Mouse (Mus musculus) limb, embryonic 15.5 days (tissue): ENCODE measurements at regions not wholly inside any gene's neighbourhood (a gene's known extent, or its start where the extent isn't known, plus 50 kb on each side); places are given as distances from the start of the nearest gene placed in this dataset.

Source experiments
- ATAC-seq: fragments of 200-750 bp; cut with Nextera tagmentation; 2 replicates; pipeline ENCODE4 v1.8.0; 2017; ENCODE audit warnings: low read depth, moderate TSS enrichment; ENCODE audit not compliant: insufficient number of reproducible peaks, low FRiP score, low TSS enrichment
- H3K27ac ChIP-seq: fragments of 300-500 bp; sonication (generic); 2 replicates; pipeline ENCODE4 v1.5.1; 2015; ENCODE audit warnings: moderate library complexity, mild to moderate bottlenecking, inconsistent platforms
- H3K27me3 ChIP-seq: fragments of 300-500 bp; sonication (generic); 2 replicates; pipeline ENCODE4 v1.6.1; 2015; ENCODE audit warnings: inconsistent platforms
- H3K36me3 ChIP-seq: fragments of 300-500 bp; sonication (generic); 2 replicates; pipeline ENCODE4 v1.6.1; 2015; ENCODE audit warnings: inconsistent platforms
- H3K4me1 ChIP-seq: fragments of 300-500 bp; sonication (generic); 2 replicates; pipeline ENCODE4 v1.6.1; 2015; ENCODE audit warnings: inconsistent platforms
- H3K4me2 ChIP-seq: fragments of 300-500 bp; sonication (generic); 2 replicates; pipeline ENCODE4 v1.6.1; 2015; ENCODE audit warnings: mild to moderate bottlenecking, inconsistent platforms
- H3K4me3 ChIP-seq: fragments of 300-500 bp; sonication (generic); 2 replicates; pipeline ENCODE4 v1.5.1; 2015; ENCODE audit warnings: mild to moderate bottlenecking, inconsistent platforms
- H3K9ac ChIP-seq: fragments of 300-500 bp; sonication (generic); 2 replicates; pipeline ENCODE4 v1.6.1; 2015; ENCODE audit warnings: inconsistent platforms
- H3K9me3 ChIP-seq: fragments of 300-500 bp; sonication (generic); 2 replicates; pipeline ENCODE4 v1.6.1; 2016; ENCODE audit warnings: inconsistent platforms
- WGBS: fragments of 180-500 bp; shearing (Covaris S2); methylation state at CpG from one replicate; pipeline ENCODE4 v1.1.7; 2015; 5-methylcytosine and 5-hydroxymethylcytosine counted together

DNA sequence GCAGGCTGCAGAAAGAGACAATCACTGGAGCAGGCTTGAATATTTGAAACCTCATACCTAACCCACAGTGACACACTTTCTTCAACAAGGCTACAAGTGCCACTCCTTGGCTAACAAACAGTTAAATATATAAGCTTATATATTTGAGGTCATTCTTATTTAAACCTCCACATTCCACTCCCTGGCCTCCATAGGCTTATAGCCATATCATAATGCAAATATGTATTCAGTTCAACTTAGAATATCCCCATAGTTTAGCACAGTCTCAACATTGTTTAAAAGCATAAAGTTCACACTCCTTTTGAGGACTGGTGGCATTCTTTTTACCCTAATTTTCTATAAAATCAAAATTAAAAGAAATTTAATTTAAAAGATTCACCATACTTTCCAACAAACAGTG, 390.0 kb upstream of the Mef2c start:
- no peaks in the 10 kb centered on the region for H3K36me3 ChIP-seq
- no peak overlapping the region for H3K27ac ChIP-seq
- no peaks in the 10 kb centered on the region for H3K9me3 ChIP-seq
- no peak for ATAC-seq
- no peak overlapping the region for H3K4me3 ChIP-seq
- no peak overlapping the region for H3K9ac ChIP-seq
- H3K4me2 ChIP-seq: no peak overlapping the region
- H3K27me3 ChIP-seq: no peaks in the 10 kb centered on the region
- H3K4me1 ChIP-seq: 0 out of 2 replicates have a peak, but pooled peaks cover 2% of the 10 kb centered on the region

DNA sequence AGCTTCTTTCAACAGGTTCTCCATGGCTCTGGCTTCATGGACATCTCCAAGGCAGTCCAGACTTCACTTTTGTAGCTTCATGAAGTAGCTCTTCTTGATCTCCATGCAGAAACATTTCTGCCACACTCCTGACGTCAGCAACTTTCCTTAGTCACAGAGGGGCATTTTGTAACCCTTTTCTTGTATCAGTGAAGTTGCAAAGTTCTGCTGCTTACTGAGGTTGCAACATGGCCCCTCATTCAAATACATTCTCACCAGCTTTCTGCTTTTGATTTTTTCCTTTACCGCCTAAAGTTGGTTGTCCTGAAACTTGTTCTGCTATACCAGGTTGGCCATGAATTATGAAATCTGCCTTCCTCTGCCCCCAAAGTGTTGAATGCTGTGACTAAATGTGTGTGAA, 389.4 kb upstream of the Mef2c start:
- H3K4me3 ChIP-seq: no peak overlapping the region

DNA sequence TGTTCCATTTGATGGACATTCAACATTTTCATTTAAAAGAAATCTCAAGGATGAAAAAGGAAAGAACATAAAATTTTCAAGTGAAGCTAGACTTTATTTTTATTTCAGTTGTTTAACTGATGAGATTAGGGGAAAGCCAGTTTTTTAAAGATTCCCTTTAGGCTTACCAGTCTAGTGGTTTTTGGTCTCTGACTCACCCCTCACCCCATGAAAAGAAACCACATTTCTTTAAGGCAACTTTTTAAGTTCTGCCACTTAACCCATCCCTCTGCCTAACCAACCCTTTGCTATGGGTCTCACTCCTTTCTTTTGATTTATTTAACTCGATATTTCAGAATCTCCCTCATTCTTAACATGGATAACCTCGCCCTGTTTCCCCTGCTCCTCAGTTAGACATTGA, 388.1 kb upstream of the Mef2c start:
- 78% methylated on average over 2 of the region's 2 CpGs for WGBS

More for the DNA sequence above, 389.4 kb upstream of the Mef2c start:
- no peaks in the 10 kb centered on the region for H3K27me3 ChIP-seq
- no peaks in the 10 kb centered on the region for H3K9me3 ChIP-seq
- no peak overlapping the region for H3K4me2 ChIP-seq
- no peak for ATAC-seq
- WGBS: 80% methylated on average over 2 of the region's 2 CpGs
- H3K9ac ChIP-seq: no peak overlapping the region
- H3K36me3 ChIP-seq: no peaks in the 10 kb centered on the region
- 0 out of 2 replicates have a peak, but pooled peaks cover 2% of the 10 kb centered on the region for H3K4me1 ChIP-seq
- H3K27ac ChIP-seq: no peak overlapping the region

DNA sequence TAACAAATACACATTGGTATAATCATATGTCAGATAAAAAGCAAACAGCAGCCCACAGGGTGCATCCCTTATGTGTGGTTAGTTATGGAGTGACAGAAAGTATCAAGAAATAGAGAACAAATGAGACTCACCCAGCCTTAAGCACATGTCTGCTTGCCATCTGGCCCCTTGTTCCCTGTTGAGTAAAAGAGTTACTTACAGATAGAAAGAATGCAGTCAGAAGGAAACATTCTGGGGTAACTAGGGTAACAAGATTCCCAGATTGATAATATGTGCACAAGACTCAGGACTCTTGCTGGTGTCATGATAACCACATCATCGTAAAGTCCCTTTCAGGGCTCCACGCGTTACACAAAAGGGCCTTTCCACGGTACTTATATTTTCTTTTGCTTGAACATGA, 383.5 kb upstream of the Mef2c start:
- no peaks in the 10 kb centered on the region for H3K36me3 ChIP-seq
- H3K4me2 ChIP-seq: no peak overlapping the region
- no peak overlapping the region for H3K4me3 ChIP-seq
- no peak overlapping the region for H3K9ac ChIP-seq
- no peak overlapping the region for H3K27ac ChIP-seq
- no peaks in the 10 kb centered on the region for H3K4me1 ChIP-seq
- 74% methylated on average over 4 of the region's 4 CpGs for WGBS
- ATAC-seq: no peak
- H3K9me3 ChIP-seq: no peaks in the 10 kb centered on the region
- H3K27me3 ChIP-seq: no peaks in the 10 kb centered on the region

More for the DNA sequence above, 388.1 kb upstream of the Mef2c start:
- H3K4me2 ChIP-seq: no peak overlapping the region
- H3K36me3 ChIP-seq: no peaks in the 10 kb centered on the region
- H3K4me3 ChIP-seq: no peak overlapping the region
- no peak overlapping the region for H3K9ac ChIP-seq
- H3K27me3 ChIP-seq: no peaks in the 10 kb centered on the region
- H3K27ac ChIP-seq: no peak overlapping the region
- ATAC-seq: no peak
- no peaks in the 10 kb centered on the region for H3K9me3 ChIP-seq
- H3K4me1 ChIP-seq: 0 out of 2 replicates have a peak, but pooled peaks cover 2% of the 10 kb centered on the region

DNA sequence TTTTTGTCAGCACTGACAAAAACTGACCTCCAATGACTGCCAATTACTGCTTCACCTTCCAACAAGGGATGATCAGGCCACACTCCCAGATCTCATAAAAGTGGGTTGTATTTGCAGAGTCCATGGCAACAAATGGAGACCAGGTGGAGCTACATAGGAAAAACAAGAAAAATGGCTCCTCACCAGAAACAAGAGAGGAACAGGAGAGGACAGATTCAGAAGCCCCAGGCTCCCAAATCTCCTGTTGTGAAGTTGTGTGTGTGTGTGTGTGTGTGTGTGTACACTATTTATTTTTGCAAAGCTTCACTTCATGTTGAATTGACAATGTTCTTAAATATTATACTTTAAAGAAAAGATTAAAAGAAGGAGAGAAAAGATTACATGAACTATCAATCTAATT, 380.2 kb upstream of the Mef2c start:
- Histone ChIP-seq H3K9ac (no peak overlapping the region), H3K27me3 (no peaks in the 10 kb centered on the region), H3K27ac (no peak overlapping the region), H3K36me3 (no peaks in the 10 kb centered on the region), H3K9me3 (no peaks in the 10 kb centered on the region), H3K4me1 (no peaks in the 10 kb centered on the region), H3K4me2 (no peak overlapping the region), H3K4me3 (no peak overlapping the region)
- no peak for ATAC-seq

DNA sequence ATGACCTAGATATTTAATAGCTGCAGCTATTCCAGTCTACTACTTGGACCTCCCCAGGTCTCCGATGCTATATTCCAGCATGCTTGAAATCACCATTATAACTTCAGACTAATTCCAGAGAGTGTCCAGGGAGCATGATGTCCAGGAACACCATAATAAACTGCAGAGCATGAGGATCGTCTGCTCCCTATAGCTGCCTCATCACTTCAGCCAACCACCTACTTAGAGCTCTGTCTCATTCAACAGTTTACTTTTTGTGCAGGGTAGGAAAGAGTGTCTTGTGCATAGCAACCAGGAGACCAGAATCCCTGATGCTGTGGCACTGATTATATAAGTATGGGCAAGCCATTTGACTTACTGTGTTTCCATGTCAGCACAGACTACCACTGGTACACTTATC, 379.2 kb upstream of the Mef2c start:
- no peaks in the 10 kb centered on the region for H3K9me3 ChIP-seq
- no peak overlapping the region for H3K27ac ChIP-seq
- no peak overlapping the region for H3K4me2 ChIP-seq
- WGBS: 75% methylated on average over 2 of the region's 2 CpGs
- H3K4me3 ChIP-seq: no peak overlapping the region
- no peaks in the 10 kb centered on the region for H3K4me1 ChIP-seq
- no peak overlapping the region for H3K9ac ChIP-seq
- no peaks in the 10 kb centered on the region for H3K27me3 ChIP-seq
- ATAC-seq: no peak
- H3K36me3 ChIP-seq: no peaks in the 10 kb centered on the region

DNA sequence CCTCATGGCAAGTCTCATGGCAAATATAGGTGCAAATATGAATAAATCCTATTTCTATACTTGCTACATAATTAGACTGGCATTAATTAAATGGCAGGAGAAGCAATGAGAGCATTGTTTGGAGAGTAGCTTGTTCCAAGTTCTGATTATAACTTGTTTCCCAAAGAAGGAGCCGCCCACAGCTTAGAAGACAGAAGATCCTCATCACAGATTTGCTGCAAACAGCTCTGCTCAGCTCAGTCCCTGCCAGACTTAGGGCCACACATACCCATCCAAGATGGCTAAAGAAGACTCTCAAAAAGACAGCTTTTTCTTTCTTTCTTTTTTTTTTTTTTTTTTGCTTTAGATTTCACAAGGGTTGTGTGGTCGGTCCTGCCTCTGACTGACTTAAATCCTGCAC, 377.4 kb upstream of the Mef2c start:
- no peak overlapping the region for H3K9ac ChIP-seq
- no peaks in the 10 kb centered on the region for H3K36me3 ChIP-seq
- no peaks in the 10 kb centered on the region for H3K4me1 ChIP-seq
- H3K27ac ChIP-seq: no peak overlapping the region
- ATAC-seq: no peak
- WGBS: 89% methylated on average over 2 of the region's 2 CpGs
- no peaks in the 10 kb centered on the region for H3K9me3 ChIP-seq
- H3K4me2 ChIP-seq: no peak overlapping the region
- no peak overlapping the region for H3K4me3 ChIP-seq
- no peaks in the 10 kb centered on the region for H3K27me3 ChIP-seq

DNA sequence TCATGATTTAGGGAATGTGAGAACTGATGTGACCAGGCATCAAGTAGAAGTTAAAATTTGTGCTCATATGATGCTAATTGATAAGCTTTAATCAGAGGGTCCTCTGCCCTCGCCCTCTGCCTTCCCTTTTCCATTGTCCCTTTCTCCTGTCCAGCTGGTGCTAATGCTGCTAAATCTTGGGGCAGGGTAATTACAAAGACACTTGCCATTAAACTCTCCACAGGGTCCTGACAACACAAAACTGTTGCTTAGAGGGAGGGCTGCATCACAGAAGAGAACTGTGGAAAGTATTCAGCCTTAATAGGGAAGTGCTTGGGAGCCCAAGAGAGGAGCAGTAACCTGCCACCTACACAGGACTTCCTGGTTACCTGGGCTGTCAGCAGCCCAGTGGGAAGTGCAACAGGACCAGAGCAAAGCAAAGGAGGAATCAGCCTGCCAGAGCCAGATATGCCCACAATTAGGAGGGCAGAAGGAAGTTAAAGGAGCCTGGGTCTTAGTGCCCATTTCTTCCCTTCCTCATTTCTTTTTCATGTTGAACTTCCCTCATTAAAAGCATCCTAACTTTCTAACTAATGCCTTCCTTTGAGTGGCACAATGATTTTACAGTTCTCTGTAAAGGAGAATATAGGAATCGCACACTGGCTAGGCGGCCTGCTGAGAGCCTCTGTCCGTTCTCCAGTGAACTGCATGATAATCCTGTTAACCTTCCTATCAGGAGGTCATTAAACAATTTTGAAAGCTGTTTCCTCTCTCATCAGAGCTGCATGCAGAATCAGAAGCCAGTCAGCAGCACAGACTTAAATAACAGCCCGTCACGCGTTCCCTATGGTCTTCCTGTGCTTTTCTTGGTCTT, 372.5 kb upstream of the Mef2c start:
- no peak overlapping the region for H3K27ac ChIP-seq
- peaks cover 4% of the 10 kb centered on the region for H3K4me1 ChIP-seq
- H3K4me3 ChIP-seq: no peak overlapping the region
- WGBS: 78% methylated on average over 7 of the region's 7 CpGs
- no peak overlapping the region for H3K4me2 ChIP-seq
- no peaks in the 10 kb centered on the region for H3K27me3 ChIP-seq
- ATAC-seq: no peak
- H3K9ac ChIP-seq: no peak overlapping the region
- no peaks in the 10 kb centered on the region for H3K36me3 ChIP-seq
- H3K9me3 ChIP-seq: no peaks in the 10 kb centered on the region

DNA sequence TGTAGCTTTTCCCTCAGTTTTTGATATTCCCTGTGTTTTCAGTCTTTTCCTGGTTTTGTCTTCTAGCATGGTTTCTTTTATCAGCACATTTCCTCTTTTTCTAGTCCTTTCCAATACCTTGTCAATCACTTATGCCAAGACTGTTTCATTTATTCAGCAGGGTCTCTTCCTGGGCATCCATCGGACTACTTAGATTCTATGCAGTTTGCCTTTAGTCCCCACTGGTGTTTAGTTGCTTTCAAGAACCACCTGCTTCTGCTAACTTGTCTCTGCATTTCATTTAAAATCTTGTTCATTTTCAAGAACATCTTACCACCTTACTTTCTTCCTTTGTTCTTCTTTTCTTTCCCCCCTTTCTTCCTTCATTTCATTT, 371.9 kb upstream of the Mef2c start:
- no peaks in the 10 kb centered on the region for H3K27me3 ChIP-seq
- no peaks in the 10 kb centered on the region for H3K9me3 ChIP-seq
- 82% methylated on average over 1 of the region's 1 CpGs for WGBS
- no peak for ATAC-seq
- H3K9ac ChIP-seq: no peak overlapping the region
- no peak overlapping the region for H3K4me3 ChIP-seq
- no peaks in the 10 kb centered on the region for H3K36me3 ChIP-seq
- H3K4me2 ChIP-seq: no peak overlapping the region
- no peak overlapping the region for H3K27ac ChIP-seq
- H3K4me1 ChIP-seq: peaks cover 4% of the 10 kb centered on the region

DNA sequence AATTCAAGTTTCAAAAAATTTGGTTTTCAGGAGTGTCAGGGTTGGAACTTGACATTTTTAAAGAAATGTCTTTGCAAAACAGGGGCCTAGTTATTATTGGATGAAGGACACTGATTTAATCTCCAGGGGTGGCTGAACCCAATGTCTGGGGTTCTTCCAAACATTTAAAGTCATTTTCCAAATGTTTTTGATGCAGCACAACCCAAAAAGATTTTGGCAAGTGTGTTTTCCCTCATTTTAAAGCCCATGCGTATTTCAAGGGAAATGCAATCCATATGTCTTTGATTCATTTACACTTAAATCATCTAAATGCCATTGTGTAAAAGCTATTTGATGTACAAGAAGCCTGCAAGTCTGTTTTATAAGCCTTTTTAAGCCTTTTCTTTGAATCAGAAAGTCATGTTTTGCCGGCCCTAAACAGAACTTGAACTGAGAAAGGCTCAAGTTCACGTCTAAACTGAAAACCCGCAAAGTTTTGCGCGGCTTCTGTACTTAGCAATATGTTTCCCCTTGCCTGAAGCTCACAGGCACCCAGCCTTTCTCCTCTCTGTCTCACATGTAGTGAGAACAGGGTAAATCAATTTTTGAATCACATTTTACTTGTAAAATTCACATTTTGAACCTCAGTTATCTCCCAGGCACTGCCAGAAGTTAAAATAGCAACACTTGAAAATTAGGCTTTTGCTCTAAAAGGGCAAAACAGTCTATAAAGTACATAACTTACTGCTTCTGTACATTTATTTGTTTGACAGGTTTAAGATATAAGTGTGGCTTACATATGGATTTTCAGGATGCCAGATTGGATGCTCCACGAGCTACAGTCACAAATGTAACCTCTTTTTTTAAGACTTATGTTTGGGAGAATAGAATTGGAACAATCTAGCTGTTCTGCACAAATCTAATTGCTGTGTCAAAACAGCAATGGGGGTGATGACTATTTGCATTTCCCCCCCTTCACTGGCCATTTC, 370.9 kb upstream of the Mef2c start:
- no peak for ATAC-seq
- no peaks in the 10 kb centered on the region for H3K27me3 ChIP-seq
- no peaks in the 10 kb centered on the region for H3K9me3 ChIP-seq
- H3K9ac ChIP-seq: no peak overlapping the region
- peaks cover 4% of the 10 kb centered on the region for H3K4me1 ChIP-seq
- H3K36me3 ChIP-seq: no peaks in the 10 kb centered on the region
- 35% methylated on average over 7 of the region's 7 CpGs for WGBS
- H3K27ac ChIP-seq: no peak overlapping the region
- H3K4me2 ChIP-seq: no peak overlapping the region
- H3K4me3 ChIP-seq: no peak overlapping the region

DNA sequence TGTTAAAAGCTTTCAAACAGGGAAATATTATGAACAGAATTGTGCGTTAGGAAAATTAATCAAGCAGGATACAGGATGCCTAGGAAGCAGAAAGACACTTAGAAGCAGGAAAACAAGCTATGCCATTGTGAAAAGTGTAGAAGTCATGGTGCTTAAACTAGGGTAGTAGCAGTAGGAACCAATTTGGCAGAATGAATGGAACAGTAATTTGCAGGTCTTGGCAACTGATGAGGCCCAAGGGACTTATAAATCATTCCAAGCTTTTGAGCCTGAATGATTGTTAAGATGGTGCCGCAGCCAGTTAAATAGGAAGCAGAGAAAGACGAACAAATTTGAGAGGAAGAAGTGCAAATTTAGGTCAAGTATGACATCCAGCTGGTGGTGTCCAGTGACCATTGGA, 360.5 kb upstream of the Mef2c start:
- Histone ChIP-seq H3K9me3 (no peaks in the 10 kb centered on the region), H3K4me1 (no peaks in the 10 kb centered on the region), H3K4me3 (no peak overlapping the region), H3K36me3 (no peaks in the 10 kb centered on the region), H3K27me3 (no peaks in the 10 kb centered on the region), H3K4me2 (no peak overlapping the region), H3K27ac (no peak overlapping the region), H3K9ac (no peak overlapping the region)
- no peak for ATAC-seq
- 24% methylated on average over 3 of the region's 3 CpGs for WGBS

DNA sequence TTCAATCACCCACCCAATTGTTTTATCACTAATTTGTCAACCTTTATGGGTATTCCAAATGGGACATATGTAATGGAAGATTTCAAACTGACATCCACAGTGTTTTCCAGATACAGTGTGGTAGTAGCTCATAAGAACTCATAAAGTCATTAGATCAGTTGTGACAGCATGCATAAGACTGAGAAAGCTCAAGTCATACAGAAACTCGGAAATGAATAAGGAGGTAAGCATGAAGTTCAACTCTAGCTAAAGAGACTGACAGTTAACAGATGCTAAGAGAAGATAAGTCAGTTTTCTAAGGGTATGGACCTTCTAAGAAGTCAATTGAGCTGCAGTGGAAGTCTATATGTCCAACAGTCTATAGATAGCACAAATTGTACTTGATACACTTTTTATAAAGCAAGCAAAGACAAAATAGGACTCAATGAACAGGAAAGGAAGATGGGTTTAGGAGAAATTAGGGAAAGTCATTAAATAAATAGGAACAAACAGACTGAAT, 349.2 kb upstream of the Mef2c start:
- Histone ChIP-seq H3K4me1 (no peaks in the 10 kb centered on the region), H3K4me2 (no peak overlapping the region), H3K27me3 (no peaks in the 10 kb centered on the region), H3K4me3 (no peak overlapping the region), H3K27ac (no peak overlapping the region), H3K36me3 (no peaks in the 10 kb centered on the region), H3K9me3 (no peaks in the 10 kb centered on the region), H3K9ac (no peak overlapping the region)
- ATAC-seq: no peak
- 69% methylated on average over 1 of the region's 1 CpGs for WGBS
